ENCODE assay signal across 8 mouse cellular contexts in the genomic region with DNA sequence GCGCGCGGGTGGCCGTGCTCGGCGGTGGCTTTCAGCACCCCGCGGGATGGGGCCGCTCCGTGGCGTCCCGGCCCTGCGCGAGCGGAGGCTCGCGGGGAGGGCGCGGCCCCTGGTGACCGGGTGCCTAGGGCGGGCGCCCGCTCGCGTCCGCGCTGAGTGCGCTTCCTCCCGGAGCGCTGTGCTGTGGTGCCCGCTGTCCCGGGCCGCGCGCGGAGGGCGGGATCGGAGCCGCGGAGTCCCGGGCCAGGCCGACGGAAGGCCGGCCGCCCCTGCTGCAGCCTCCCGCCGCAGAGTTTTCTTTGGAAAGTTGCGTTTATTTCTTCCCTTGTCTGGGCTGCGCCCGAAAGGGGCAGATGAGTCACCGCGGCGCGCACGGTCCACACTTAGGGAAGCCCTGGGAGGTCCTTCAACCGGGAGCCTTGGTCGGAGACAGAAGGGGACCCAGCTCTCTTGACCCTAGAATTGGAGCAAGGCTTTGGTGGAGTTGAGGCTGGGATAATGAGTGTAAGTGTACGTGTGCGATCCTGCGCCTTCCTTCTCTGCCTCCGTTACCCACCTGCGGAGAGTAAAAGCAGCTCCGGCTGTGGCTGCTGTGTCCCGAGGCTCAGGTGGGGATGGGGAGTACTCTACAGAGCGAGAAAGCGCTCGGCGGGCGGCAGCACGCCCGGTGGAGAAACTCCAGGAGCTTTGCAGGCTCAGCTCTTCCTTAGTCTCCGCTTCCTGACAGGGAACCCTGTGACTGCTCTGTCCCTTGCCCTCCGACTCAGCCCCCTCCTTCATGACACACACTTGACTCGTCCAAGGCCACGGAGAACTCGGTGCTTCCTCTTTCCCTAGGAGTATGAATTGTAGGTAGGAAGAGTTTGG. TPM values are rescaled to one million over a fixed set of nuclear protein-coding genes. Genes with fewer than 3 reads are reported as not detected.
A peak's percentile ranks its signal among the peaks of the same experiment; 100 is the strongest.
DNase-seq lines count a peak whose midpoint lies in the region; ATAC-seq and TF ChIP-seq lines count a peak whose summit lies in the region.

No protein-coding gene starts in this region.

- no peaks in the 10 kb centered on the region for H3K79me2 ChIP-seq in myocyte (ENCODE audit: control insufficient read depth, insufficient read depth)

- peak overlapping the region; percentile 25 for H3ac ChIP-seq in myocyte (ENCODE audit: control insufficient read depth, insufficient read length)

- H3K4me1 ChIP-seq in lung, embryonic 15.5 days: peaks cover 14% of the 10 kb centered on the region
- H3K4me1 ChIP-seq in heart, embryonic 14.5 days (ENCODE audit: control insufficient read depth in 2 of 2, insufficient read depth in 2 of 2, low read length in 2 of 2): peaks cover 4 to 12% of the 10 kb centered on the region in 2 experiments; a peak in 2 of 4 replicates

- peak overlapping the region; percentile 81 for H3K4me3 ChIP-seq in lung, embryonic 15.5 days
- H3K4me3 ChIP-seq in heart, embryonic 14.5 days (ENCODE audit: control insufficient read depth in 1 of 2, insufficient read depth in 1 of 2, low read depth in 1 of 2, low read length in 2 of 2): peak overlapping the region; percentile 62 to 83
- H3K4me3 ChIP-seq in myocyte: no peak overlapping the region

- H3K9me3 ChIP-seq in lung, embryonic 15.5 days: no peaks in the 10 kb centered on the region
- H3K9me3 ChIP-seq in heart, embryonic 14.5 days (ENCODE audit: control insufficient read depth, low read length): no peaks in the 10 kb centered on the region

- no peak for DNase-seq in lung, postnatal 36 days
- peak; percentile 75 to 77 for DNase-seq in adrenal gland, postnatal 36 days
- peak; percentile 29 to 66 for DNase-seq in kidney, postnatal 36 days
- DNase-seq in layer of hippocampus, adult 8-10 months (ENCODE audit: low spot score in 2 of 2): no peak
- DNase-seq in right cerebral cortex, postnatal 36 days (ENCODE audit: low spot score in 2 of 2): no peak

- H3K27me3 ChIP-seq in lung, embryonic 15.5 days: peaks cover 63% of the 10 kb centered on the region
- H3K27me3 ChIP-seq in heart, embryonic 14.5 days (ENCODE audit: control insufficient read depth, insufficient read depth, low read length): peaks cover 71% of the 10 kb centered on the region
- peaks cover 53% of the 10 kb centered on the region for H3K27me3 ChIP-seq in myocyte (ENCODE audit: control insufficient read depth, insufficient read depth, insufficient read length)

- ATAC-seq in lung, embryonic 15.5 days (ENCODE audit: borderline replicate concordance, extremely low read depth, low FRiP score, low TSS enrichment): peak; percentile 63
- peak; percentile 45; the same call in 1 of the 2 replicates for ATAC-seq in heart, embryonic 14.5 days (ENCODE audit: insufficient number of reproducible peaks, insufficient read depth, low FRiP score, low read depth)

- TF ChIP-seq POLR2A in myocyte (IDR thresholded peaks at IDR 0.05; ENCODE audit: insufficient read length, low read depth): no peak

- H3K36me3 ChIP-seq in lung, embryonic 15.5 days: no peaks in the 10 kb centered on the region
- no peaks in the 10 kb centered on the region for H3K36me3 ChIP-seq in heart, embryonic 14.5 days (ENCODE audit: control insufficient read depth, insufficient read depth, low read length)
- no peaks in the 10 kb centered on the region for H3K36me3 ChIP-seq in myocyte (ENCODE audit: control insufficient read depth, insufficient read depth)

- WGBS in lung, embryonic 15.5 days: 1% methylated on average over 69 of the region's 76 CpGs
- 1% methylated on average over 70 of the region's 76 CpGs for WGBS in heart, embryonic 14.5 days

- peak overlapping the region; percentile 100 for H3K4me2 ChIP-seq in lung, embryonic 15.5 days
- peak overlapping the region; percentile 100 for H3K4me2 ChIP-seq in heart, embryonic 14.5 days (ENCODE audit: low read length)
- peak overlapping the region; percentile 78 for H3K4me2 ChIP-seq in myocyte (ENCODE audit: low read depth)

- peak overlapping the region; percentile 52 for H3K9ac ChIP-seq in lung, embryonic 15.5 days
- H3K9ac ChIP-seq in heart, embryonic 14.5 days (ENCODE audit: low read length): peak overlapping the region; percentile 78

- H3K27ac ChIP-seq in lung, embryonic 15.5 days: no peak overlapping the region
- 0 out of 4 replicates have a peak overlapping the region, but pooled peaks of 1 of the 2 experiments have one; percentile 1 for H3K27ac ChIP-seq in heart, embryonic 14.5 days (replicated peaks in 1 of 2; ENCODE audit: control insufficient read depth in 1 of 2, insufficient read depth in 1 of 2, low read depth in 2 of 2, low read length in 2 of 2)

TF ChIP-seq in myocyte, 11 proteins besides CTCF, POLR2A, EP300 and RAD21:
- no peak for TF ChIP-seq MAX (IDR thresholded peaks at IDR 0.05; ENCODE audit: low read depth)
- TF ChIP-seq MYOD1 (IDR thresholded peaks at IDR 0.05; ENCODE audit: control insufficient read depth in 1 of 3, insufficient read length in 2 of 3, low read depth in 2 of 3): no peak
- TF ChIP-seq REST (IDR thresholded peaks at IDR 0.05; ENCODE audit: insufficient read depth, insufficient read length): no peak
- no peak for TF ChIP-seq SRF (IDR thresholded peaks at IDR 0.05; ENCODE audit: control insufficient read depth, insufficient read length, low read depth)
- TF ChIP-seq TCF3 (IDR thresholded peaks at IDR 0.05; ENCODE audit: insufficient read length, low read depth): no peak
- no peak for TF ChIP-seq CEBPB (IDR thresholded peaks at IDR 0.05; ENCODE audit: insufficient read depth, poor library complexity, severe bottlenecking)
- TF ChIP-seq POLR2AphosphoS2 (IDR thresholded peaks at IDR 0.05; ENCODE audit: insufficient read length, low read depth): no peak
- no peak for TF ChIP-seq USF1 (IDR thresholded peaks at IDR 0.05; ENCODE audit: low read depth)
- TF ChIP-seq TCF12 (IDR thresholded peaks at IDR 0.05; ENCODE audit: insufficient read depth, poor library complexity, severe bottlenecking): no peak
- no peak for TF ChIP-seq MYOG (IDR thresholded peaks at IDR 0.05; ENCODE audit: control insufficient read depth in 1 of 3, insufficient read depth in 1 of 3, insufficient read length in 2 of 3, low read depth in 2 of 3)
- no peak for TF ChIP-seq E2F4 (IDR thresholded peaks at IDR 0.05; ENCODE audit: insufficient read depth)

RNA-seq across cellular contexts. Expression of gene Slc45a3, which starts 0.6 kb away (rescaled TPM):
- polyA plus RNA-seq in lung, embryonic 15.5 days (2015; fragmentation: Nextera tagmentation; extraction: Ambion mirVana): 2.3 and 2.7 TPM in 2 replicates
- 10 to 100 TPM; 15.2 to 31.5 TPM for total RNA-seq in adrenal gland, postnatal 36 days (2021)
- polyA plus RNA-seq in heart, embryonic 14.5 days (2014; fragmentation: Nextera tagmentation; extraction: Ambion mirVana): 3.1 and 3.7 TPM in 2 replicates
- 0.74 TPM for polyA plus RNA-seq in myocyte (2012; fragmentation: generic; extraction: Trizol)
- under 1 TPM; 0.63 to 0.75 (median 0.70) TPM for total RNA-seq in layer of hippocampus, adult 8-10 months (2022)

RNA-seq across cellular contexts. Expression of gene Elk4, which starts 44.1 kb away (rescaled TPM):
- 24.2 and 28.6 TPM in 2 replicates for polyA plus RNA-seq in lung, embryonic 15.5 days (2015; fragmentation: Nextera tagmentation; extraction: Ambion mirVana)
- total RNA-seq in adrenal gland, postnatal 36 days (2021): 100 to 1,000 TPM; 103 to 108 TPM
- 24.7 and 26.1 TPM in 2 replicates for polyA plus RNA-seq in heart, embryonic 14.5 days (2014; fragmentation: Nextera tagmentation; extraction: Ambion mirVana)
- 12.4 TPM for polyA plus RNA-seq in myocyte (2012; fragmentation: generic; extraction: Trizol)
- 10 to 100 TPM; 51.2 to 62.8 (median 58.9) TPM for total RNA-seq in layer of hippocampus, adult 8-10 months (2022)

RNA-seq across cellular contexts. Expression of gene Nucks1, which starts 53.0 kb away (rescaled TPM):
- 80.3 and 86.7 TPM in 2 replicates for polyA plus RNA-seq in lung, embryonic 15.5 days (2015; fragmentation: Nextera tagmentation; extraction: Ambion mirVana)
- total RNA-seq in adrenal gland, postnatal 36 days (2021): 100 to 1,000 TPM; 140 to 150 TPM
- polyA plus RNA-seq in heart, embryonic 14.5 days (2014; fragmentation: Nextera tagmentation; extraction: Ambion mirVana): 27.4 and 32.4 TPM in 2 replicates
- polyA plus RNA-seq in myocyte (2012; fragmentation: generic; extraction: Trizol): 20.6 TPM
- total RNA-seq in layer of hippocampus, adult 8-10 months (2022): 100 to 1,000 TPM; 151 to 160 (median 159) TPM

Comparison
In these comparisons a context has a peak if more than half of its experiments do, and no peak if none do; other contexts are left out.
1. DNase-seq: peak in adrenal gland, postnatal 36 days (2 of 2) and kidney, postnatal 36 days (2 of 2); none in lung, postnatal 36 days (single experiment), layer of hippocampus, adult 8-10 months (0 of 2) and right cerebral cortex, postnatal 36 days (0 of 2).
2. Peak in every context shown above with its lines, with median percentiles within 50 percentile points of each other: H3K4me2 ChIP-seq.